Mouse (Mus musculus): ENCODE data around the gene Aco2. TPM values are rescaled to one million over a fixed set of nuclear protein-coding genes. Genes with fewer than 3 reads are reported as not detected.

Aco2 gene
- total RNA-seq, 2 experiments from 2014 or later = 481 to 503 TPM

DNA sequence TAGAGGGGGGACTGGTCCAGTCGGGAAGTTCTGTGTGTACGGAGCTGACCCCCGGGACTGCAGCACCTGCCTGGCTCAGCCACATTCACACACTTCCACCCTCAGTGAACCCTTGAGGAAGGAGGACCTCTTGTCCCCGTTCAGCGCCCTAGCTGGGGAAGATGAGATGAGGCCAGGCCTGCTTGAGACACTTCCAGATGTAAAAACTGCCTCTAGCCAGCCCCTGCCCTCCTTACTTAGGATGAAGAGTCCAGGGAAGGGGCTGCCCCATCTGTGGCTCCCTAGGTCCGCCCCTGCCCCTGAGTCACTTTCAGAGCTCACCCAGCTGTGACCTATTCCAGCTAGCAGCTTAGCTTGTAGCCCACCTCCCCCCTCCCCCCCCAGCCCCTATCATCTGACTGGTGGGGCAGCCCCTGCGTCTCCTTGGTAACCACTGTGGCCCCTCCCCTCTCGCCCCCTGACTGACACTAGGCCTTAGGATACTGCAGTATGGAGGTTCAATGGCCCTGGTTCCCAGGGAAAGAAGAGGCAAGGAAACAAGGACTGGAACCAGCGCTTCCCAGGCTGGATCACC, 71.2 kb downstream of the Aco2 start:
- no peak for DNase-seq (ENCODE audit: low spot score in 2 of 2)

DNA sequence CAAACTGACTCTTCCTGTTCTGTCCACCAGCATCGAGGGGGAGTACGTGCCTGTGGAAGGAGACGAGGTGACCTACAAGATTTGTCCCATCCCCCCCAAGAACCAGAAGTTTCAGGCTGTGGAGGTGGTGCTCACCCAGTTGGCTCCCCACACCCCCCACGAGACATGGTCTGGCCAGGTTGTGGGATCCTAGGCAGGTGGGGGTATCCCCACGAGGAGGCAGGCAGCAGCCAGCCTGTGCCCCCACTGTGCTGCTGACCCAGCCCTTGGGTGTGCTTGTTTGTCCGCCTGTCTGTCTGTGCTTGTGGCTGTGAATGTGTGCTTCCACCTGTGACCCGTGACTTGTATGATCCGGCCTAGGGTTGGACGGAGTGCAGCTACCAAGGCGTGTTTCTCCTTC, 77.0 kb downstream of the Aco2 start:
- no peak for DNase-seq (ENCODE audit: low spot score in 2 of 2)

DNA sequence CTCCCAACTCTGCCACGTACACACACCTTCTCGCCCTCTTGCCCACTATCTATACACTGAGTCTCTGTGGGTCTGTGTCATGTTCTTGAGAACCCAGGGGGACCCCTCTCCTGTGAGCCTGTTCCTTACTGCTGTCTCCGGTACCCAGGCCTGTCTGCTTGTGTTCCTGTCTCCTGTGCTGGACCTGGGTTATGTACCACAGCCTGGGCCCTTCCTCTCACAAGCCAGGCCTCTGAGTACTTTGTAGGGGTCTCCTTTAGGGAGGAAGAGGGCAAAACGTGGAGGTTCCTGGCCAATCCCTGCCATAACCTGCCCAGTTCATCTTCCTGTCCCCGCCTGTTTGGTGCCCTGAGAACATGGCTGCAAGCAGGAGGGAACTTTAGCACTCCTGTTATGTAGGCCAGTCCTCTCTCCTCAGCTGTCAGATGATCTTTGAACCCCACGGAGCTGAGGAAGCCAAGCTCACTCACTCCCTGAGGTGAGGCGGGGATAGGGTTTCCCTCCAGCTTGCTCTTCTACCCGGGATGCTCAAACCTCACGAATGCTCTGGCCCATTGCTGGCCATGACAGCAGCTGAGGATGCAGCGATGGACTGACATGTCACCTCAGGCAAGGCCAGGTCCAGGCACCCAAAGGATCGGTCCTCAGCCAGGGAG, 77.5 kb downstream of the Aco2 start:
- DNase-seq (ENCODE audit: low spot score in 2 of 2) = no peak

DNA sequence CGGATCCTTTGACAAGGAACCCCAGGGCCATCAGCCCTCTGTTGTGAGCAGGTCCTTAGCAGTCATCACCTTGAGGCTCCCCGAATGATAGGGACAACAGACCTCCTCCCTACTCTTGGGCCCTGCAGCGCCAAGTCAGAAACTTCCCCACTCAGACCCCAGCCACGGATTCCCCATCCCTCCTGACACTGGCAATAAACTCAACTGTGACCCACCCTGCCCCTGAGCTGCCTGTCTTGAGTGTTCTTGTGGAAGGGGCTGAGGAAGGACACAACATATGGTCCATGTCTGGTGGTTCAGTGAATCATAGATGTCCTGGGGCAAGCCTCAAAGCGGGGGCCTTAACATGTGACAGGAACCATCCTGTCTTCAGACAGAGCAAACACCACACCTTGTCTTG, 78.6 kb downstream of the Aco2 start:
- DNase-seq (ENCODE audit: low spot score in 2 of 2) = no peak

DNA sequence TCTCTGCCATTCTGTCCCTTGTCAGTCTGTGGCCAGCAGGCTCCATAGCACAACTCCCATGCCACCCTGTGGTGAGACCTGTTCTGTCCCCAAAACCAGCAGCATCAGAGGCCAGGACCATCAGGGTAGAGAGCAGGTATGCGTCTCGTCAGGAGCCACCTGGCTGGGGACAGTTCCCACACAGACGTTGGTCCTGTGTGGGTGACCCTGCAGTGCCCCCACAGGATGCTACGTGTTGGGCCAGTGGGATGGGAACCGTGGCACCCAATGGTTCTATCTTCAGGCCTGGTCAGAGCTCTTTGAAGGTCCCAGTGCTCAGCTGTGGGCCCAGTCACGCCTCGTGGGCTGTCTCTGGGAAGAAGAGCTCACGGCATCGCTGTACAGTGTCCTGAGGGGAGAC, 79.0 kb downstream of the Aco2 start:
- DNase-seq (ENCODE audit: low spot score in 2 of 2) = no peak

DNA sequence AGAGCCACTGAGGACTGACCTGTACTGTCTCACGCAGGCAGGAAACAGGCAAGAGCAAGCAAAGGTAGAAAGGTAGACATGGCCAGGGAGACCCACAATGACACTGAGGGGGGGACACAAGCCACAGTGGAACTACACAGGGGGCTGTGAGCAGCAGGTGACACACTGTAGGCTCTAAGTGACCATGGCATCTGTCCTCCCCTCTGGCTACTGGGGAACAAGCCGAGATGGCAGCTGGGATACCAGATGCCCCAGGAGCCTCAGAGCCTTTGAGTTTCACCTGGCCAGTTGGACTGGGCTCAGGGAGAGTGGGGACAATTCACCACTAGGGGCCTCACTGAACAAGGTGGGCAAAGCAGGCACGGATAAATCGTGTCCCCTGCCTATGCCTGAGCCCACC, 80.2 kb downstream of the Aco2 start:
- no peak for DNase-seq (ENCODE audit: low spot score in 2 of 2)

DNA sequence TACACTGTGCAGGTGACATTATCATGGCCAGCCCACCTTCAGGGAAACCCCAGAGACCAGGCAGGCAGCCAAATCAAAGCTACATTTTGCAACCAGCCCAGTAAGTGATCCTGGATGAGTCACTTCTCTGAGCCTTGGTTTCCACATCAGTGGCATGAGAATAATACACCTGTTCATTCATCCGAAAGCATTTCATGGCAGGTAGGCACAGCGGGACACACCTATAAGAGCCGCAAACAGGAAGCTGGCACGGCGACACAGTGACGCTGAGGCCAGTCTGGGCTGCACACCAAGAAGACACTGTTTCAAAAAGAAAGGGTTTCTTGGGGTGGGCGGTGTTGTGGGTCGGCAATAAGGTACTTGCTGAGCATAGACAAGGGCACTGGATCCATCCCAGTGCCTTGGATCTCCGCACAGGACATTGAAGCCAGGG, 82.1 kb downstream of the Aco2 start:
- DNase-seq (ENCODE audit: low spot score in 2 of 2) = no peak

DNA sequence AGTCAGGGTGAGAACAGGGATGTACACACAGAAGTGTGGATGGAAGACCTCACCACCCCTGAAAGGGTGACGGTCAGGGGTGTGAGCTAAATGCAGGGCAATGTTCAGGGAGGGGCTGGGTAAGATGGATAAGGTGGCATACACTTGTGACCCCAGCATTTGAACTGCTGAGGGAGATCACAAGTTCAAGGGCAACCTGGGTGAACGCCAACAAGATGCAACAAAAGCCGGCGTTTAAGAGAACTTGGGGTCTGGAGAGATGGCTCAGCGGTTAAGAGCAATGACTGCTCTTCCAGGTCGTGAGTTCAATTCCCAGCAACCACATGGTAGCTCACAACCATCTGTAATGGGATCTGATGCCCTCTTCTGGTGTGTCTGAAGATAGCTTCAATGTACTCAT, 82.6 kb downstream of the Aco2 start:
- DNase-seq (ENCODE audit: low spot score in 2 of 2) = no peak

DNA sequence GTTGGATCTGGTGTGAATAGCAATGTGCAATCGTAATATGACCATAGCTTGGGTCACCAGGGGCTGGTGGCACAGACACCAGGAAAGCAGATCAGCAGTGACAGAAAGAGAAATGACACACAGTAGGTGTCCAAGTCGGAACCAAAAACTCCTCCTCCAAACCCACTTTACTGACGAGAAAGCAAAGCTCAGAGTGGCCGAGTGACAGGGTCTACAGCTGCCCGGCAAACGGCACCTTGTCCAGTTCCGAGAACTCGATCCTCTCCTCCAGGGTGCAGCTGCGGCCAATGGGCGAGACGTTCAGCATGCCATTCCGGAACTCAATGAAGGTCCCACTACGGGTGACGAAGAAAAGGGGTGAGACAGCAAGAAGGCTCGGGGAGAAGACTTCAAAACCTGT, 83.3 kb downstream of the Aco2 start:
- DNase-seq (ENCODE audit: low spot score in 2 of 2) = no peak

DNA sequence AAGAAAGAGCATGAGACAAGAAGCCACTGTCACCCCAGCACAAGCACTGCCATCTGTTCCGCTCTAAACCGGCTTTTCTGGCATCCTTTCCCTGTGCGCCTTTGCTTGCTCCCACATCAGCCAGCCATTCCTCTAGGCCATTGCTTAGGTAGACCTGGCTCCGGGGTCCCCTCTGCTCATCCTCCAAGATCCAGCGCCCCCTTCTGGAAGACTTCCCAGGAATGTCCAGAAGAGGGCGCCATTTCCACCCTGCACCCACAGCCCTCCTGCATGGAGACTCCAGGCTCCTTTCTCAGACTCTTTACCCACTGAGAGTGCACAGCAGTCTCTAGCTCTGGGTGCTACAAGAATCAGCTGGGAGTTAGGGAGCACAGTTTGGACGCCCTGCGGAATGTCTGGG, 84.3 kb downstream of the Aco2 start:
- DNase-seq (ENCODE audit: low spot score in 2 of 2) = peak in 1 of 2 experiments; percentile 67

DNA sequence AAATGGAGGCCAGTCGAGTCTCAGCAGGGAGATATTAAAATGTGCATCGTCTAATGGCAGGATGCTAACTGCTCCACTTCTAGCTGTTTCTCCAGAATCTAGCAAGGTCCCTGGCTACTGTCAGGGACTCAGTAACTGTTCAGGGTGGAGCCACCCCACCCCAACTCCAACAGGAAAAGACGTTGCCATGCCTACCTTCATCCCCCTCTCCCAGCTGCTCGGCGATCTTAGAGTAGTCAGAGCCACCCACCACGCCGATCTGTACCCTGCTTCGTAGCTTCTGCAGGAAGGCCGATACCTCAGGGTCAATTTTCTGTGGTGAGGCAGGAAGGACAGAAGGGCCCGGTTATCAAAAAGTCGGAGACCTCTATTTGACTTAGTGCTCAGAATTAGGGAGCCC, 85.5 kb downstream of the Aco2 start:
- no peak for DNase-seq (ENCODE audit: low spot score in 2 of 2)

DNA sequence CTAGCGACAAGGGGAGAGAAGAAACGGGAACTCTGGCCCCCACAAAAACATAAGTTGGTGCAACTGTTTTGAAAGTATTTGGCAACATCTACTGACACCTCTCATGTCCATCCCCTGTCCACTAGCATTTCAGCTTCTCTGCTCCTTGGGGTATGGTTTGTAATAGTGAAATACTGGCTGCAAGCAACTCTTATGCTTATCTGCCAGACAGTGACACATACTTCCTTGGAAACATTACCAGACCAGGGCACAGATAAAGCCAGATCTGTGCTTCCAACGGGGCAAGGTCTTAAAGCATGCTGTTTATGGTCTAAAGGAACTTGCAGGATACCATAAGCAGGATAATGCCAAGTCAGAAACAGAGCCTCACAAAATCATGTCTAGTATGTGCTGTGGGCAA, 86.8 kb downstream of the Aco2 start:
- DNase-seq (ENCODE audit: low spot score in 2 of 2) = no peak

DNA sequence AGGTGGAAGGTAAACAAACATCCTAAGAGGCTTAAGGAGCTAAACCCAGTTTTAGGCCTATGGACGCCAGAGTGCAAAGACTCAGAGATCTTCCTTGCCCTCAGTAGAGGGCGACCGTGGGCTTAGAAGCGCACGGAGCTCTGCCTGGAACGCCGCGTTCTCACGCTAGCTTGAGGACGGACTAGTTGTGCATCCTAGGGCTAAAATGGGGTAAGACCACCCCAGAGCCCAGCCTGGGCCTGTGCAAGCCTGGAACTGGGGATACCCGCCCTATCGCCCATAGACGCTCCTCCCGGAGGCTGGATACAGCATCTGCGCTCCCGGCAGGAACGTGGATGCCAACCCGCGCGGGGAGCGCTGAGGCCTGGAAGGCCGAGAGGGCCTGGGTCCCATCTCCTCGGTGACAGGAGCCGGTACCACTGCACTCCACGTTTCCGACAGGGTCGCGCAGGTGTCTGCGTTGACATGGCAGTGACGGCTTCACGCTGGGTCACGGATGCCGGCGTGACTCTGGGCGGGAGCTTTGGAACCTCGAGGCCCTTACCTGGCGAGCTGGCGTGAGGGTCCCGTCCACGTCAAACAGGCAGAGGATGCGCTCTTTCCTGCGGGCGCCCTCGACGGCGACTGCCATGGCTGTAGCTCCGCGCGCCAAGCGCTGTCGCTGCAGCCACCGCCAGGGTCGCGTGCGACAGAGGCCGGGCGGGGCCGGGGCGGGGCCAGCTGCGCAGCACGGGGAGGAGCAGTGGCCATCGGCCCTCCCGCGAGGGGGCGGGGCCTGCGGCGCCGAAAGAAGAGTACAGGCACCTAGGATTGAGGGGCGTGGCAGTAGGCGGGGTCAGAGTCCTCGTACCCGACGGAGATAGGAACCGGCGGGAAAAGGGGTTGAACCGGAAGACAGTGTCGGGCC, 88.3 kb downstream of the Aco2 start, which contains the start of gene Pmm1:
TSS of gene Pmm1 (minus strand) at position 760 of the 907 bp plus-strand sequence.
- DNase-seq (ENCODE audit: low spot score in 2 of 2) = peak; percentile 92 to 98

DNA sequence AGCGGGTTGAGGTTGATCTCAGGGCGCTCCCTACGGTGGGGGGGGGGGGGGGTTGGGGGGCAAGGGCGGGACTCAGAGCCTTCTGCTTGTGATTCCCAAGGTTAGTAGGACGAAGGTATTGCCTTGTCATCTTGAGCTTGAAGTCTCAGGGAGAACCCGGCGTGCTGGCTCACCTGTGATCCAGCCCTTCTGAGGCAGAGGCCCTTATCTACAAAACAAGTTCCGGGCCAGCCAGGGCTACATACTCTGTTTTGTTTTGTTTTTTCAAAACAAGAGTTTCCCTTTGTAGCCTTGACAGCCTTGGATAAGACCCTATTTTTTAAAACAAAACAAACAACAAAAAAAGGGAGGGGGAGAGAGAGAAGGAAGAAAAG, 89.0 kb downstream of the Aco2 start:
- DNase-seq (ENCODE audit: low spot score in 2 of 2) = no peak

DNA sequence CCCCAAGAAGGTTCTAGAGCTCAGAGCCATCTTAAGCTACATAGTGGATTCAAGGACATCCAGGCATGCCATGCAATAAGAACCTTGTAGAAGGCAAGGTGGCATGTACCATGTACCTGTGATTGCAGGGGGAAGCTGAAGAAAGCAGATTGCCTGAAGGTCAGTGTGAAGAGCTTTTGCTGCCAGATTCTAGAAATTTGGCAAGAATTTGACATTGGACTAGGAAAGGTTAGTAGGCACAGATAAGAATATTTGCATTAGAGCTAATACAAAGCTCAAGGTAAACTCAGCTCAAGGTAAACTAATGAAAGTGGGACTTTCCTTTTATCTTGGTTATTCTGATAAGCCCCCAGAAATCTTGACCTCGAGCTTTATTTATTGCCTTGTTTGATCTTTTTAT, 92.2 kb downstream of the Aco2 start:
- DNase-seq (ENCODE audit: low spot score in 2 of 2) = no peak

Other genes with a start within 250 kb of the Aco2 start
- 10 to 100 TPM; 37.7 to 38.8 TPM for gene L3mbtl2, start 208.4 kb upstream of the Aco2 start, total RNA-seq (2021)
- gene Chadl, start 175.0 kb upstream of the Aco2 start, total RNA-seq (2021) = 10 to 100 TPM; 25.6 to 27.0 TPM
- gene Zc3h7b, start 127.3 kb upstream of the Aco2 start, total RNA-seq (2021) = 100 to 1,000 TPM; 161 to 169 TPM
- 100 to 1,000 TPM; 161 to 176 TPM for gene Rangap1, start 126.8 kb upstream of the Aco2 start, total RNA-seq (2021)
- 100 to 1,000 TPM; 184 TPM for gene Tef, start 69.9 kb upstream of the Aco2 start, total RNA-seq (2021)
- gene Tob2, start 13.5 kb upstream of the Aco2 start, total RNA-seq (2021) = 10 to 100 TPM; 24.6 to 31.6 TPM
- gene Phf5a, start 398 bp upstream of the Aco2 start, total RNA-seq (2021) = 10 to 100 TPM; 31.0 to 39.0 TPM
- gene Polr3h, start 53.9 kb downstream of the Aco2 start, total RNA-seq (2021) = 10 to 100 TPM; 52.8 to 54.7 TPM
- gene Csdc2, start 64.5 kb downstream of the Aco2 start, total RNA-seq (2021) = 100 to 1,000 TPM; 131 to 136 TPM
- gene Pmm1, start 88.6 kb downstream of the Aco2 start, total RNA-seq (2021) = 100 to 1,000 TPM; 188 to 201 TPM
- gene 1700029P11Rik, start 108.2 kb downstream of the Aco2 start, total RNA-seq (2021) = not detected
- gene Xrcc6, start 115.5 kb downstream of the Aco2 start, total RNA-seq (2021) = 10 to 100 TPM; 29.1 to 30.2 TPM
- gene Desi1, start 161.6 kb downstream of the Aco2 start, total RNA-seq (2021) = 100 to 1,000 TPM; 115 to 119 TPM
- gene Snu13, start 175.3 kb downstream of the Aco2 start, total RNA-seq (2021) = 10 to 100 TPM; 93.0 to 98.4 TPM
- not detected for gene 4930407I10Rik, start 186.8 kb downstream of the Aco2 start, total RNA-seq (2021)
- under 1 TPM; 0.18 to 0.31 TPM for gene Mei1, start 197.7 kb downstream of the Aco2 start, total RNA-seq (2021)

All from layer of hippocampus, postnatal 14 days (tissue).